In the genomic region with DNA sequence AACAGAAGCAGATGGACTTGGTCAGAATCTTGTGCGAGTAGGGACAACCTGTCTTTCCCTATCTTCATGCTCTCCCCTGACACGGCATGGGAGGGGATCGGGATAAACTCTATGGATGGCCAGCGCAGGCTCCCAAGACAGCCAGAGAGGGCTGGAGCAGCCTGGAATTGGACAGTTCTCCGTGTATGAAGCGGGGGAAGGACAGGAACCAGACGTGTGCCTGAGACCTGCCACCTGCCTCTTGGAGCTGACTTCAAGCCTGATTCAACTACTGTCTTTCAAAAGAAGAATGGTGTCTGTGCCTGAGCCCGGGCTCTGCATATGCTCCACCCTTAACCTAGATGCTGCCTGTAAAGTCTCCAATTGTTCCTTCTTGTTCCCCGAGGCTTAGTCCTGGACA, we compare ENCODE assay signal across 12 mouse cellular contexts. TPM values are rescaled to one million over a fixed set of nuclear protein-coding genes. Genes with fewer than 3 reads are reported as not detected.
DNase-seq lines count a peak whose midpoint lies in the region; ATAC-seq lines count a peak whose summit lies in the region.
"Had no signal": no experiment of that assay in that cellular context is flagged by ENCODE, and none has a peak within 500 bp of the region (broad histone marks: within the 10 kb centered on the region; RNA-seq: fewer than 3 reads in every experiment).

No protein-coding gene starts in this region.

- H3K4me1 ChIP-seq in heart, embryonic 14.5 days (ENCODE audit: control insufficient read depth in 2 of 2, insufficient read depth in 2 of 2, low read length in 2 of 2): peaks cover 22 to 28% of the 10 kb centered on the region in 2 experiments; a peak in 3 of 4 replicates
- H3K4me1 ChIP-seq in midbrain, embryonic 10.5 days: peaks cover 44% of the 10 kb centered on the region
- H3K4me1 ChIP-seq in midbrain, embryonic 16.5 days (ENCODE audit: control insufficient read depth, insufficient read depth, low read length): peaks cover 9% of the 10 kb centered on the region
- peaks cover 45% of the 10 kb centered on the region for H3K4me1 ChIP-seq in limb, embryonic 10.5 days
- peaks cover 1% of the 10 kb centered on the region for H3K4me1 ChIP-seq in neural tube, embryonic 14.5 days (ENCODE audit: control insufficient read depth, insufficient read depth, low read length)

- H3K36me3 ChIP-seq in heart, embryonic 14.5 days (ENCODE audit: control insufficient read depth, insufficient read depth, low read length): no peaks in the 10 kb centered on the region
- peaks cover 59% of the 10 kb centered on the region for H3K36me3 ChIP-seq in midbrain, embryonic 10.5 days
- peaks cover 11% of the 10 kb centered on the region for H3K36me3 ChIP-seq in midbrain, embryonic 16.5 days (ENCODE audit: control insufficient read depth, insufficient read depth, low read length)
- H3K36me3 ChIP-seq in limb, embryonic 10.5 days: peaks cover 62% of the 10 kb centered on the region
- H3K36me3 ChIP-seq in neural tube, embryonic 14.5 days (ENCODE audit: control insufficient read depth, insufficient read depth, low read length): 0 out of 2 replicates have a peak, but pooled peaks cover 4% of the 10 kb centered on the region

- ATAC-seq in heart, embryonic 14.5 days (ENCODE audit: insufficient number of reproducible peaks, insufficient read depth, low FRiP score, low read depth): no peak
- ATAC-seq in midbrain, embryonic 16.5 days: no peak
- ATAC-seq in neural tube, embryonic 14.5 days (ENCODE audit: low read depth): no peak

- H3K9me3 ChIP-seq in heart, embryonic 14.5 days (ENCODE audit: control insufficient read depth, low read length): no peaks in the 10 kb centered on the region
- H3K9me3 ChIP-seq in midbrain, embryonic 10.5 days (replicated peaks): no peaks in the 10 kb centered on the region
- H3K9me3 ChIP-seq in midbrain, embryonic 16.5 days (replicated peaks; ENCODE audit: control insufficient read depth, low read length, poor library complexity, severe bottlenecking): no peaks in the 10 kb centered on the region
- H3K9me3 ChIP-seq in limb, embryonic 10.5 days (replicated peaks): no peaks in the 10 kb centered on the region
- no peaks in the 10 kb centered on the region for H3K9me3 ChIP-seq in neural tube, embryonic 14.5 days (ENCODE audit: control insufficient read depth, low read length)
- H3K9me3 ChIP-seq: midbrain, embryonic 12.5 days had no signal

- no peaks in the 10 kb centered on the region for H3K27me3 ChIP-seq in heart, embryonic 14.5 days (ENCODE audit: control insufficient read depth, insufficient read depth, low read length)
- H3K27me3 ChIP-seq in midbrain, embryonic 10.5 days (ENCODE audit: low read depth, poor library complexity, severe bottlenecking): no peaks in the 10 kb centered on the region
- no peaks in the 10 kb centered on the region for H3K27me3 ChIP-seq in midbrain, embryonic 16.5 days (ENCODE audit: control insufficient read depth, insufficient read depth, low read depth, low read length)
- no peaks in the 10 kb centered on the region for H3K27me3 ChIP-seq in limb, embryonic 10.5 days (ENCODE audit: low read depth, poor library complexity, severe bottlenecking)
- no peaks in the 10 kb centered on the region; the same call in 1 of the 2 replicates for H3K27me3 ChIP-seq in neural tube, embryonic 14.5 days (ENCODE audit: control insufficient read depth, insufficient read depth, low read length)
- H3K27me3 ChIP-seq: midbrain, embryonic 12.5 days had no signal

- no peak overlapping the region for H3K27ac ChIP-seq in heart, embryonic 14.5 days (replicated peaks in 1 of 2; ENCODE audit: control insufficient read depth in 1 of 2, insufficient read depth in 1 of 2, low read depth in 2 of 2, low read length in 2 of 2)
- peak overlapping the region; percentile 18 for H3K27ac ChIP-seq in midbrain, embryonic 10.5 days (replicated peaks)
- no peak overlapping the region; the same call in 1 of the 2 replicates for H3K27ac ChIP-seq in midbrain, embryonic 16.5 days (ENCODE audit: low read length)
- H3K27ac ChIP-seq in limb, embryonic 10.5 days: peak overlapping the region; percentile 1; the same call in 1 of the 2 replicates
- 0 out of 2 replicates have a peak overlapping the region, but pooled peaks have one; percentile 16 for H3K27ac ChIP-seq in neural tube, embryonic 14.5 days (ENCODE audit: low read depth, low read length)
- H3K27ac ChIP-seq: midbrain, embryonic 12.5 days had no signal

- no peak overlapping the region for H3K9ac ChIP-seq in heart, embryonic 14.5 days (ENCODE audit: low read length)
- H3K9ac ChIP-seq in midbrain, embryonic 16.5 days (ENCODE audit: low read depth, low read length): no peak overlapping the region
- no peak overlapping the region for H3K9ac ChIP-seq in neural tube, embryonic 14.5 days (replicated peaks; ENCODE audit: low read depth, low read length)
- H3K9ac ChIP-seq: midbrain, embryonic 12.5 days had no signal

- no peak for DNase-seq in heart, postnatal 4 days
- no peak for DNase-seq in midbrain, embryonic 10.5 days (ENCODE audit: low spot score)
- no peak for DNase-seq in limb, embryonic 10.5 days (ENCODE audit: low spot score)
- no peak for DNase-seq in testis, postnatal 14 days (ENCODE audit: low spot score)
- DNase-seq in urinary bladder, postnatal 36 days (ENCODE audit: low spot score in 2 of 2): no peak
- DNase-seq: cerebellum, postnatal 25 days; kidney, postnatal 36 days; thymus, postnatal 36 days had no signal

- 32% methylated on average over 9 of the region's 9 CpGs for WGBS in heart, embryonic 14.5 days
- 80% methylated on average over 9 of the region's 9 CpGs for WGBS in midbrain, embryonic 10.5 days
- WGBS in midbrain, embryonic 16.5 days: 70% methylated on average over 9 of the region's 9 CpGs
- 75% methylated on average over 9 of the region's 9 CpGs for WGBS in limb, embryonic 10.5 days
- WGBS in neural tube, embryonic 14.5 days: 70% methylated on average over 9 of the region's 9 CpGs

- no peak overlapping the region for H3K4me3 ChIP-seq in heart, embryonic 14.5 days (ENCODE audit: control insufficient read depth in 1 of 2, insufficient read depth in 1 of 2, low read depth in 1 of 2, low read length in 2 of 2)
- no peak overlapping the region for H3K4me3 ChIP-seq in midbrain, embryonic 10.5 days
- no peak overlapping the region for H3K4me3 ChIP-seq in midbrain, embryonic 16.5 days (ENCODE audit: low read depth, low read length)
- H3K4me3 ChIP-seq in limb, embryonic 10.5 days: no peak overlapping the region
- H3K4me3 ChIP-seq in neural tube, embryonic 14.5 days (ENCODE audit: low read depth, low read length): no peak overlapping the region
- H3K4me3 ChIP-seq: midbrain, embryonic 12.5 days had no signal

- peak overlapping the region; percentile 9; the same call in 1 of the 2 replicates for H3K4me2 ChIP-seq in heart, embryonic 14.5 days (ENCODE audit: low read length)
- no peak overlapping the region for H3K4me2 ChIP-seq in midbrain, embryonic 16.5 days (ENCODE audit: low read length)
- no peak overlapping the region for H3K4me2 ChIP-seq in neural tube, embryonic 14.5 days (ENCODE audit: low read depth, low read length)
- H3K4me2 ChIP-seq: midbrain, embryonic 12.5 days had no signal

RNA-seq across cellular contexts. Expression of gene Zfp523, which starts 4.2 kb away (rescaled TPM):
- 19.2 and 23.0 TPM in 2 replicates for polyA plus RNA-seq in heart, embryonic 14.5 days (2014; fragmentation: Nextera tagmentation; extraction: Ambion mirVana)
- total RNA-seq in heart, postnatal 4 days (2021): 10 to 100 TPM; 29.2 to 32.8 TPM
- polyA plus RNA-seq in midbrain, embryonic 10.5 days (2016; fragmentation: Nextera tagmentation; extraction: Ambion mirVana): 32.4 and 38.0 TPM in 2 replicates
- 40.4 and 42.1 TPM in 2 replicates for polyA plus RNA-seq in midbrain, embryonic 16.5 days (2015; fragmentation: Nextera tagmentation; extraction: Ambion mirVana)
- polyA plus RNA-seq in limb, embryonic 10.5 days (2016; fragmentation: Nextera tagmentation; extraction: Ambion mirVana): 33.6 and 40.2 TPM in 2 replicates
- 37.6 and 46.1 TPM in 2 replicates for polyA plus RNA-seq in neural tube, embryonic 14.5 days (2014; fragmentation: Nextera tagmentation; extraction: Ambion mirVana)

RNA-seq across cellular contexts. Expression of gene Scube3, which starts 30.7 kb away (rescaled TPM):
- 0.53 and 1.4 TPM in 2 replicates for polyA plus RNA-seq in heart, embryonic 14.5 days (2014; fragmentation: Nextera tagmentation; extraction: Ambion mirVana)
- 1 to 10 TPM; 1.1 to 1.4 TPM for total RNA-seq in heart, postnatal 4 days (2021)
- 9.5 and 10.8 TPM in 2 replicates for polyA plus RNA-seq in midbrain, embryonic 10.5 days (2016; fragmentation: Nextera tagmentation; extraction: Ambion mirVana)
- 5.4 and 5.8 TPM in 2 replicates for polyA plus RNA-seq in midbrain, embryonic 16.5 days (2015; fragmentation: Nextera tagmentation; extraction: Ambion mirVana)
- 10.9 and 11.0 TPM in 2 replicates for polyA plus RNA-seq in limb, embryonic 10.5 days (2016; fragmentation: Nextera tagmentation; extraction: Ambion mirVana)
- polyA plus RNA-seq in neural tube, embryonic 14.5 days (2014; fragmentation: Nextera tagmentation; extraction: Ambion mirVana): 4.7 and 6.3 TPM in 2 replicates

RNA-seq across cellular contexts. Expression of gene Def6, which starts 34.9 kb away (rescaled TPM):
- 1.5 and 1.9 TPM in 2 replicates for polyA plus RNA-seq in heart, embryonic 14.5 days (2014; fragmentation: Nextera tagmentation; extraction: Ambion mirVana)
- total RNA-seq in heart, postnatal 4 days (2021): 1 to 10 TPM; 2.8 to 3.3 TPM
- 3.1 TPM in 2 replicates for polyA plus RNA-seq in midbrain, embryonic 10.5 days (2016; fragmentation: Nextera tagmentation; extraction: Ambion mirVana)
- 6.1 and 6.8 TPM in 2 replicates for polyA plus RNA-seq in midbrain, embryonic 16.5 days (2015; fragmentation: Nextera tagmentation; extraction: Ambion mirVana)
- polyA plus RNA-seq in limb, embryonic 10.5 days (2016; fragmentation: Nextera tagmentation; extraction: Ambion mirVana): 6.8 and 11.1 TPM in 2 replicates
- 4.0 and 5.0 TPM in 2 replicates for polyA plus RNA-seq in neural tube, embryonic 14.5 days (2014; fragmentation: Nextera tagmentation; extraction: Ambion mirVana)

RNA-seq across cellular contexts. Expression of gene Ppard, which starts 59.8 kb away (rescaled TPM):
- polyA plus RNA-seq in heart, embryonic 14.5 days (2014; fragmentation: Nextera tagmentation; extraction: Ambion mirVana): 2.2 TPM in 2 replicates
- total RNA-seq in heart, postnatal 4 days (2021): 10 to 100 TPM; 21.9 to 22.3 TPM
- 1.5 and 1.7 TPM in 2 replicates for polyA plus RNA-seq in midbrain, embryonic 10.5 days (2016; fragmentation: Nextera tagmentation; extraction: Ambion mirVana)
- polyA plus RNA-seq in midbrain, embryonic 16.5 days (2015; fragmentation: Nextera tagmentation; extraction: Ambion mirVana): 1.2 and 1.6 TPM in 2 replicates
- polyA plus RNA-seq in limb, embryonic 10.5 days (2016; fragmentation: Nextera tagmentation; extraction: Ambion mirVana): 1.9 and 2.3 TPM in 2 replicates
- 1.3 and 2.0 TPM in 2 replicates for polyA plus RNA-seq in neural tube, embryonic 14.5 days (2014; fragmentation: Nextera tagmentation; extraction: Ambion mirVana)

Comparison
In these comparisons a context has a peak if more than half of its experiments do, and no peak if none do; other contexts are left out.
1. H3K27ac ChIP-seq: peak in midbrain, embryonic 10.5 days (single experiment), limb, embryonic 10.5 days (single experiment) and neural tube, embryonic 14.5 days (single experiment); none in heart, embryonic 14.5 days (0 of 2) and midbrain, embryonic 16.5 days (single experiment).